Mouse (Mus musculus) kidney, postnatal 14 days (tissue): Measurements from ENCODE around the gene Gpr108.

ENCODE experiments used
- DNase-seq: peaks from one replicate; pipeline ENCODE4 v3.0.0; 2022; ENCODE audit warnings: mixed read lengths

Gene Gpr108

GRCm38 (mm10) chr17:57243650-57244370, 4.4 kb downstream of the Gpr108 start:
- DNase-seq = no peak

- DNase-seq = no peak
Observed at GRCm38 (mm10) chr17:57237181-57237580, 11.1 kb downstream of the Gpr108 start.

GRCm38 (mm10) chr17:57235803-57236202, 12.4 kb downstream of the Gpr108 start:
- peak; percentile 24 for DNase-seq

- peak; percentile 64 for DNase-seq
Observed at GRCm38 (mm10) chr17:57234254-57234928, 13.9 kb downstream of the Gpr108 start.

- peak; percentile 88 for DNase-seq
Observed at GRCm38 (mm10) chr17:57233038-57233437, 15.2 kb downstream of the Gpr108 start.

GRCm38 (mm10) chr17:57232200-57232599, 16.0 kb downstream of the Gpr108 start:
- DNase-seq = no peak

GRCm38 (mm10) chr17:57231321-57231771, 16.9 kb downstream of the Gpr108 start:
- peak; percentile 29 for DNase-seq

GRCm38 (mm10) chr17:57230728-57231125, 17.5 kb downstream of the Gpr108 start:
- peak; percentile 60 for DNase-seq

- no peak for DNase-seq
Observed at GRCm38 (mm10) chr17:57229851-57230727, 18.2 kb downstream of the Gpr108 start.

GRCm38 (mm10) chr17:57228873-57229272, 19.4 kb downstream of the Gpr108 start:
- DNase-seq = no peak

- peak; percentile 29 for DNase-seq
Observed at GRCm38 (mm10) chr17:57228014-57228413, 20.2 kb downstream of the Gpr108 start, which contains the start of gene C3. C3 (minus strand) TSS chr17:57228136.

- no peak for DNase-seq
Observed at GRCm38 (mm10) chr17:57227468-57227867, 20.8 kb downstream of the Gpr108 start.

- DNase-seq = no peak
Observed at GRCm38 (mm10) chr17:57223313-57223712, 24.9 kb downstream of the Gpr108 start.

- no peak for DNase-seq
Observed at GRCm38 (mm10) chr17:57221911-57222310, 26.3 kb downstream of the Gpr108 start.

- peak; percentile 64 for DNase-seq
Observed at GRCm38 (mm10) chr17:57219884-57220207, 28.4 kb downstream of the Gpr108 start.

GRCm38 (mm10) chr17:57219167-57219883, 28.9 kb downstream of the Gpr108 start:
- DNase-seq = peak; percentile 80

GRCm38 (mm10) chr17:57218335-57218900, 29.8 kb downstream of the Gpr108 start:
- no peak for DNase-seq

- peak; percentile 30 for DNase-seq
Observed at GRCm38 (mm10) chr17:57214676-57215387, 33.4 kb downstream of the Gpr108 start.

GRCm38 (mm10) chr17:57211501-57211900, 36.7 kb downstream of the Gpr108 start:
- DNase-seq = no peak

- DNase-seq = no peak
Observed at GRCm38 (mm10) chr17:57209330-57209729, 38.9 kb downstream of the Gpr108 start.

- peak; percentile 61 for DNase-seq
Observed at GRCm38 (mm10) chr17:57207938-57208337, 40.3 kb downstream of the Gpr108 start.
